7 mouse cellular contexts compared by ENCODE assay signal in genomic region chrX:151169261-151169961, GRCm38 (mm10). TPM values are rescaled to one million over a fixed set of nuclear protein-coding genes. Genes with fewer than 3 reads are reported as not detected.
A peak's percentile ranks its signal among the peaks of the same experiment; 100 is the strongest.
DNase-seq lines count a peak whose midpoint lies in the region; ATAC-seq and TF ChIP-seq lines count a peak whose summit lies in the region.

No protein-coding gene starts in this region.

- no peaks in the 10 kb centered on the region for H3K4me1 ChIP-seq in intestine, embryonic 15.5 days (replicated peaks)
- no peaks in the 10 kb centered on the region for H3K4me1 ChIP-seq in midbrain, embryonic 14.5 days (ENCODE audit: control insufficient read depth, insufficient read depth, low read length)
- H3K4me1 ChIP-seq in stomach, postnatal 0 days (replicated peaks; ENCODE audit: control insufficient read depth, insufficient read depth), result no peaks in the 10 kb centered on the region

- H3K4me3 ChIP-seq in intestine, embryonic 15.5 days (replicated peaks), result peak overlapping the region; percentile 45
- H3K4me3 ChIP-seq in midbrain, embryonic 14.5 days (replicated peaks; ENCODE audit: low read depth, low read length), result peak overlapping the region; percentile 45
- peak overlapping the region; percentile 43 for H3K4me3 ChIP-seq in stomach, postnatal 0 days (ENCODE audit: low read depth, low read length)

- intact Hi-C loops in gastrocnemius, postnatal 36 days (cut with DNase I), result no loop called here
- intact Hi-C loops in left cerebral cortex, postnatal 36 days (cut with DNase I), result no loop called here

- peak; percentile 54 to 57 for DNase-seq in adrenal gland, postnatal 36 days
- peak; percentile 94 for DNase-seq in embryo, embryonic 11 days
- peak; percentile 7 to 12 for DNase-seq in gastrocnemius, postnatal 36 days
- peak; percentile 64 to 77 for DNase-seq in left cerebral cortex, postnatal 36 days (ENCODE audit: low spot score in 2 of 2)
- peak; percentile 96 for DNase-seq in midbrain, embryonic 14.5 days
- DNase-seq in stomach, postnatal 0 days (ENCODE audit: low spot score), result peak; percentile 61

- H3K4me2 ChIP-seq in intestine, embryonic 15.5 days (replicated peaks), result peak overlapping the region; percentile 60
- peak overlapping the region; percentile 61 for H3K4me2 ChIP-seq in midbrain, embryonic 14.5 days (ENCODE audit: low read length)
- peak overlapping the region; percentile 55 for H3K4me2 ChIP-seq in stomach, postnatal 0 days (replicated peaks; ENCODE audit: low read depth)

- H3K27ac ChIP-seq in intestine, embryonic 15.5 days, result peak overlapping the region; percentile 40; the same call in 1 of the 2 replicates
- H3K27ac ChIP-seq in midbrain, embryonic 14.5 days (replicated peaks; ENCODE audit: low read depth, low read length), result peak overlapping the region; percentile 91
- peak overlapping the region; percentile 63 for H3K27ac ChIP-seq in stomach, postnatal 0 days (replicated peaks)

- H3K9me3 ChIP-seq in intestine, embryonic 15.5 days, result no peaks in the 10 kb centered on the region
- H3K9me3 ChIP-seq in midbrain, embryonic 14.5 days (ENCODE audit: control insufficient read depth, low read length), result no peaks in the 10 kb centered on the region
- H3K9me3 ChIP-seq in stomach, postnatal 0 days (ENCODE audit: control insufficient read depth, low read length), result no peaks in the 10 kb centered on the region

- 21% methylated on average over 44 of the region's 58 CpGs for WGBS in intestine, embryonic 15.5 days
- WGBS in midbrain, embryonic 14.5 days, result 23% methylated on average over 47 of the region's 58 CpGs
- WGBS in stomach, postnatal 0 days, result 11% methylated on average over 32 of the region's 58 CpGs

- H3K36me3 ChIP-seq in intestine, embryonic 15.5 days, result no peaks in the 10 kb centered on the region
- no peaks in the 10 kb centered on the region for H3K36me3 ChIP-seq in midbrain, embryonic 14.5 days (ENCODE audit: control insufficient read depth, insufficient read depth, low read length)
- no peaks in the 10 kb centered on the region for H3K36me3 ChIP-seq in stomach, postnatal 0 days (ENCODE audit: control insufficient read depth, insufficient read depth, low read length)

- no peak for TF ChIP-seq EP300 in stomach, postnatal 0 days (optimal IDR thresholded peaks at IDR 0.05)

- TF ChIP-seq CTCF in stomach, postnatal 0 days (IDR thresholded peaks at IDR 0.05; ENCODE audit: low read depth), result no peak

- peak; percentile 96 for ATAC-seq in intestine, embryonic 15.5 days
- ATAC-seq in midbrain, embryonic 14.5 days (ENCODE audit: low FRiP score, low TSS enrichment), result peak; percentile 90
- peak; percentile 88 for ATAC-seq in stomach, postnatal 0 days (ENCODE audit: low FRiP score, low TSS enrichment)

- H3K27me3 ChIP-seq in intestine, embryonic 15.5 days (replicated peaks), result no peaks in the 10 kb centered on the region
- no peaks in the 10 kb centered on the region for H3K27me3 ChIP-seq in midbrain, embryonic 14.5 days (ENCODE audit: control insufficient read depth, insufficient read depth, low read length)
- no peaks in the 10 kb centered on the region for H3K27me3 ChIP-seq in stomach, postnatal 0 days (ENCODE audit: control insufficient read depth, insufficient read depth, low read length)

- H3K9ac ChIP-seq in intestine, embryonic 15.5 days, result 0 out of 2 replicates have a peak overlapping the region, but pooled peaks have one; percentile 13
- peak overlapping the region; percentile 46 for H3K9ac ChIP-seq in midbrain, embryonic 14.5 days (replicated peaks; ENCODE audit: low read length)
- H3K9ac ChIP-seq in stomach, postnatal 0 days (ENCODE audit: low read length), result 0 out of 2 replicates have a peak overlapping the region, but pooled peaks have one; percentile 53

RNA-seq across cellular contexts. Expression of gene Wnk3, which starts 28.5 kb away (rescaled TPM):
- total RNA-seq in adrenal gland, postnatal 36 days (2021), result 1 to 10 TPM; 1.3 to 1.4 TPM
- under 1 TPM; 0.59 to 0.69 TPM for total RNA-seq in gastrocnemius, postnatal 36 days (2021)
- 1.2 and 1.4 TPM in 2 replicates for polyA plus RNA-seq in intestine, embryonic 15.5 days (2015; fragmentation: Nextera tagmentation; extraction: Ambion mirVana)
- 10 to 100 TPM; 41.8 to 42.1 TPM for total RNA-seq in left cerebral cortex, postnatal 36 days (2021)
- 33.5 and 36.8 TPM in 2 replicates for polyA plus RNA-seq in midbrain, embryonic 14.5 days (2014; fragmentation: Nextera tagmentation; extraction: Ambion mirVana)
- polyA plus RNA-seq in stomach, postnatal 0 days (2015; fragmentation: Nextera tagmentation; extraction: Ambion mirVana), result 0.19 and 0.39 TPM in 2 replicates

Comparison
In these comparisons a context has a peak if more than half of its experiments do, and no peak if none do; other contexts are left out.
1. Peak in every context shown above with its lines: DNase-seq, ATAC-seq, H3K4me3 ChIP-seq and H3K27ac ChIP-seq.
2. DNase-seq: peak in every context shown above with its lines; median percentile 96 in midbrain, embryonic 14.5 days; 94 in embryo, embryonic 11 days; 70 in left cerebral cortex, postnatal 36 days; 61 in stomach, postnatal 0 days; 56 in adrenal gland, postnatal 36 days; 10 in gastrocnemius, postnatal 36 days.
3. H3K27ac ChIP-seq: peak in every context shown above with its lines; median percentile 91 in midbrain, embryonic 14.5 days; 63 in stomach, postnatal 0 days; 40 in intestine, embryonic 15.5 days.
4. RNA of gene Wnk3, which starts 28.5 kb away (total RNA-seq): 41.8 to 42.1 TPM in left cerebral cortex, postnatal 36 days; 1.3 to 1.4 TPM in adrenal gland, postnatal 36 days and 0.59 to 0.69 TPM in gastrocnemius, postnatal 36 days; every median in the first group is over 10 times any median in the second.